Mouse (Mus musculus) kidney, embryonic 14.5 days (tissue): ENCODE measurements around the gene Sh3bgrl2. TPM values are rescaled to one million over a fixed set of nuclear protein-coding genes. Genes with fewer than 3 reads are reported as not detected.

Experiments
- ATAC-seq: fragments of 200-750 bp; cut with Nextera tagmentation; 2 replicates; pipeline ENCODE4 v1.8.0; 2017; ENCODE audit warnings: moderate number of reproducible peaks, mild to moderate bottlenecking, moderate TSS enrichment, moderate library complexity; ENCODE audit not compliant: low FRiP score, low TSS enrichment
- H3K27ac ChIP-seq: fragments of 300-500 bp; sonication (generic); 2 replicates; pipeline ENCODE4 v1.5.1; 2014; ENCODE audit warnings: low read depth, mild to moderate bottlenecking, low read length, moderate library complexity, mixed read lengths
- H3K27me3 ChIP-seq: fragments of 300-500 bp; sonication (generic); 2 replicates; pipeline ENCODE4 v1.6.1; 2014; ENCODE audit warnings: mild to moderate bottlenecking, low read length; ENCODE audit not compliant: control insufficient read depth, insufficient read depth
- H3K36me3 ChIP-seq: fragments of 300-500 bp; sonication (generic); 2 replicates; pipeline ENCODE4 v1.6.1; 2014; ENCODE audit warnings: low read length, mixed read lengths; ENCODE audit not compliant: control insufficient read depth, insufficient read depth
- H3K4me1 ChIP-seq: fragments of 300-500 bp; sonication (generic); 2 replicates; pipeline ENCODE4 v1.6.1; 2014; ENCODE audit warnings: low read length, mixed read lengths; ENCODE audit not compliant: control insufficient read depth, insufficient read depth
- H3K4me2 ChIP-seq: fragments of 300-500 bp; sonication (generic); replicated peaks from 2 replicates; pipeline ENCODE4 v1.6.1; 2014; ENCODE audit warnings: low read depth, mild to moderate bottlenecking, low read length
- H3K4me3 ChIP-seq: fragments of 300-500 bp; sonication (generic); 2 replicates; pipeline ENCODE4 v1.5.1; 2014; ENCODE audit warnings: mild to moderate bottlenecking, low read length
- H3K9ac ChIP-seq: fragments of 300-500 bp; sonication (generic); 2 replicates; pipeline ENCODE4 v1.6.1; 2014; ENCODE audit warnings: low read depth, mild to moderate bottlenecking, low read length, moderate library complexity
- H3K9me3 ChIP-seq: fragments of 300-500 bp; sonication (generic); 2 replicates; pipeline ENCODE4 v1.6.1; 2016; ENCODE audit warnings: low read length; ENCODE audit not compliant: control insufficient read depth
- WGBS: fragments of 180-500 bp; shearing (Covaris S2); extraction: QIAGEN DNeasy Blood & Tissue Kit; methylation state at CpG from one replicate; pipeline ENCODE4 v1.1.7; 2014; 5-methylcytosine and 5-hydroxymethylcytosine counted together
- polyA plus RNA-seq: library from polyadenylated mRNA; unstranded; fragments of >200 nt; fragmentation: Nextera tagmentation; extraction: Ambion mirVana; gene quantifications from 2 replicates; pipeline ENCODE4 v1.2.1, GENCODE M21; 2014

Sh3bgrl2 gene
- polyA plus RNA-seq, 1 experiment from 2014 or later = 22.7 TPM

DNA sequence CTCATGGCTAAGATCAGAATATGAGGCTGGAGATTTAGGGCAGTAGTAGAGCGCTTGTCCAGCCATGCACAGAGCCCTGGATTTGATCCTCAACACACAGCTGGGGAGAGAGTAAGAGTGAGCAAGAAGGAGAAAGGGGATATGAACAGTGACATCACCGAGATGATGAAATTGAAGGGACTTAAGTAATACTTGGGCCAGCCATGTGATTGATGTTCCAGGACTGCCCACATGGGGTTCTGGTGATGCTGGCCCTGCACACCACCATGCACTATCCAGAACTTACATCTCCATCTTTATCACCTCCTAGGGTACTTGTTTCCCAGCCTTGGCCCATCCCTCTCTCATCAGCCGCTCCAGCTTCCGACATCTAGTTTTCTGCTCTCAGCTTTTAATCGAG is 20.0 kb downstream of the Sh3bgrl2 start:
- Histone ChIP-seq H3K9ac (no peak overlapping the region), H3K4me3 (no peak overlapping the region), H3K4me2 (no peak overlapping the region), H3K9me3 (no peaks in the 10 kb centered on the region), H3K27ac (no peak overlapping the region), H3K27me3 (no peaks in the 10 kb centered on the region), H3K4me1 (0 out of 2 replicates have a peak, but pooled peaks cover 10% of the 10 kb centered on the region), H3K36me3 (no peaks in the 10 kb centered on the region)
- 92% methylated on average over 5 of the region's 5 CpGs for WGBS
- no peak for ATAC-seq

DNA sequence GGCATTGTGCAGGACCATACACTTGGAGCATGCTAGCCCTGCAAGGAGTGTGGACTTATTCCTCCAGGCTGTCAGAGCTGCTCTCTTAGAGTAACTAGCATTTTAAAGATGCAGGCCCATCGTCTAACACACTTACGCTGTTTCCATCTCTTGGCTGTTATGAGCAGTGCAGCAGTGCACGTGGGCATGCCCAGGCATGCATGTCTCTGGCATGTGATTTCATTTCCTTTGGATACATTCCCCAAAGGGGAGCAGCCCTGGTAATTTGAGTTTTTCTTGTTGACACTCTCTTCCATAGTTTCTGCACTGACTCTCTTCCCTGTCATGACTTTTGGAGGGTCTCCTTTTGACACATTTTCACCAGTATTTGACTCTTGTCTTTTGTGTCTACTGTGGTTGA is 20.8 kb downstream of the Sh3bgrl2 start:
- Histone ChIP-seq H3K27me3 (no peaks in the 10 kb centered on the region), H3K9ac (no peak overlapping the region), H3K36me3 (no peaks in the 10 kb centered on the region), H3K27ac (no peak overlapping the region), H3K4me2 (no peak overlapping the region), H3K9me3 (no peaks in the 10 kb centered on the region), H3K4me1 (0 out of 2 replicates have a peak, but pooled peaks cover 6% of the 10 kb centered on the region), H3K4me3 (no peak overlapping the region)
- WGBS = 56% methylated on average over 3 of the region's 3 CpGs
- ATAC-seq = no peak

DNA sequence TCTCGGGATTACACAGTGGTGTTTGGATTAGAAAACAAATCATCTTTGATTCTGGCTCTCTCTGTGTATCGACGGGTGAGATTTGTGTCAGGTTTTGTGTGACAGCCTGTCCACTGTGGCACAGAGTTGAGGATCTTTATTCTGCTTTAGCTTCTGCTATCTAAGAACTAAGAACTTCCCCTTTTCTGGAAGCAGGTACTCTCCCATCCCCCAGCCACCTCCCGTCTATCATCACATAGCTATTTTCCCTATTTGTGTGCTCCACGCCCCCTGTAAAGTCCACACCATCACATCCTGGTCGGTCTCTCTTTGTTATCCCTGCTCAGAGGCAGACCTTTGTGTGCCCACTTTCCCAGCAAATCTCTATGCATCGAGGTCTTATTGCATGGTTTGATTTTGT is 21.8 kb downstream of the Sh3bgrl2 start:
- Histone ChIP-seq H3K27ac (no peak overlapping the region), H3K4me1 (0 out of 2 replicates have a peak, but pooled peaks cover 5% of the 10 kb centered on the region), H3K36me3 (no peaks in the 10 kb centered on the region), H3K9ac (no peak overlapping the region), H3K4me2 (no peak overlapping the region), H3K9me3 (no peaks in the 10 kb centered on the region), H3K4me3 (no peak overlapping the region), H3K27me3 (no peaks in the 10 kb centered on the region)
- 84% methylated on average over 7 of the region's 7 CpGs for WGBS
- no peak for ATAC-seq

DNA sequence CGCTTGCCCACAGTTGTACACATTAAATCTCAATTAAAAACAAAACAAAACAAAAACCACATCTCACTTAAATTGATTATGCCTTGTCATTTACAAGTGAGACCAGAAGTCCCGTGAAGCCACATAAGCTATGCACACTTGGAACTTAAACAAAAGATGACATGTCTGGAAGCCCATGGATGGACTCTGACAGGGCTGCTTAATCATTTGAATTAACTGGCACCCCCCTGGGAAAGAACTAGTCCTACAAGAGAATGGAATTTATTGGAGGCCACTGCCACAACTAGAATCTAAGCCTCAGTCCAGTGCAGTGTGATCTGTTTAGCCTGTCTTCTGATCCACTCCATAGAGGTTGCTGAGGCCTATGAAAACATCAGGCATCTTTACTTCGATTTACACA is 23.2 kb downstream of the Sh3bgrl2 start:
- no peak overlapping the region for H3K4me3 ChIP-seq
- no peaks in the 10 kb centered on the region for H3K4me1 ChIP-seq
- H3K9me3 ChIP-seq = no peaks in the 10 kb centered on the region
- no peaks in the 10 kb centered on the region for H3K36me3 ChIP-seq
- ATAC-seq = no peak
- H3K27me3 ChIP-seq = no peaks in the 10 kb centered on the region
- H3K9ac ChIP-seq = no peak overlapping the region
- no peak overlapping the region for H3K27ac ChIP-seq
- H3K4me2 ChIP-seq = no peak overlapping the region
- 56% methylated on average over 3 of the region's 3 CpGs for WGBS

GRCm38 (mm10) chr9:83572326-83572725 is 24.2 kb downstream of the Sh3bgrl2 start:
- Histone ChIP-seq H3K27me3 (no peaks in the 10 kb centered on the region), H3K27ac (no peak overlapping the region), H3K9me3 (no peaks in the 10 kb centered on the region), H3K36me3 (no peaks in the 10 kb centered on the region), H3K4me2 (no peak overlapping the region), H3K9ac (no peak overlapping the region), H3K4me1 (no peaks in the 10 kb centered on the region), H3K4me3 (no peak overlapping the region)
- 94% methylated on average over 2 of the region's 2 CpGs for WGBS
- no peak for ATAC-seq

DNA sequence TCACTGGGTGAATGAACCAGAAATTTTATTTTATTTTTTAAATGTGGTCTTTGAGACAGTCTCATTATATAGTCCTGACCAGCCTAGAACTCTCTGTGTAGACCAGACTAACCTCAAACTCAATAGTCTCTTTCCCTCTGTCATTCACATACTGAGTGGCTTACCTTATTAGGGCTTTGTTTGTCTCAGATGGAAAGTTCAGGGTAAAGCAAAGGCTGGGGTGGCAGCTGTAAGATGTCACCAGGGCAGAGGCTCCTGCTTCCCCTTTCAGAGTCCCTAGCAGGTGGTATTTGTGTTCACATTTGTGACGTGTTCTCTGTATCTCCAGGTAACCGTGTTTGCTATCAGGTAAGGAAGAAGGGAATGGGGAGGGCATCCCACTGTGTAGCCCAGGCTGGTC is 24.7 kb downstream of the Sh3bgrl2 start:
- H3K4me1 ChIP-seq = no peaks in the 10 kb centered on the region
- WGBS = 68% methylated on average over 2 of the region's 2 CpGs

GRCm38 (mm10) chr9:83573588-83573987 is 25.5 kb downstream of the Sh3bgrl2 start:
- no peak overlapping the region for H3K9ac ChIP-seq
- H3K36me3 ChIP-seq = no peaks in the 10 kb centered on the region
- H3K27me3 ChIP-seq = no peaks in the 10 kb centered on the region
- no peak for ATAC-seq
- H3K4me2 ChIP-seq = no peak overlapping the region
- H3K4me1 ChIP-seq = no peaks in the 10 kb centered on the region
- no peak overlapping the region for H3K4me3 ChIP-seq
- H3K27ac ChIP-seq = no peak overlapping the region
- 72% methylated on average over 2 of the region's 2 CpGs for WGBS
- no peaks in the 10 kb centered on the region for H3K9me3 ChIP-seq

More for the DNA sequence above, 24.7 kb downstream of the Sh3bgrl2 start:
- H3K4me2 ChIP-seq = no peak overlapping the region
- ATAC-seq = no peak
- no peaks in the 10 kb centered on the region for H3K27me3 ChIP-seq
- H3K27ac ChIP-seq = no peak overlapping the region
- no peaks in the 10 kb centered on the region for H3K9me3 ChIP-seq
- no peaks in the 10 kb centered on the region for H3K36me3 ChIP-seq
- H3K4me3 ChIP-seq = no peak overlapping the region
- no peak overlapping the region for H3K9ac ChIP-seq

GRCm38 (mm10) chr9:83575403-83575802 is 27.3 kb downstream of the Sh3bgrl2 start:
- 66% methylated on average over 4 of the region's 4 CpGs for WGBS
- no peak overlapping the region for H3K4me3 ChIP-seq
- no peak overlapping the region for H3K9ac ChIP-seq
- no peak overlapping the region for H3K27ac ChIP-seq
- H3K36me3 ChIP-seq = no peaks in the 10 kb centered on the region
- no peak for ATAC-seq
- no peaks in the 10 kb centered on the region for H3K27me3 ChIP-seq
- H3K9me3 ChIP-seq = no peaks in the 10 kb centered on the region
- no peaks in the 10 kb centered on the region for H3K4me1 ChIP-seq
- no peak overlapping the region for H3K4me2 ChIP-seq

DNA sequence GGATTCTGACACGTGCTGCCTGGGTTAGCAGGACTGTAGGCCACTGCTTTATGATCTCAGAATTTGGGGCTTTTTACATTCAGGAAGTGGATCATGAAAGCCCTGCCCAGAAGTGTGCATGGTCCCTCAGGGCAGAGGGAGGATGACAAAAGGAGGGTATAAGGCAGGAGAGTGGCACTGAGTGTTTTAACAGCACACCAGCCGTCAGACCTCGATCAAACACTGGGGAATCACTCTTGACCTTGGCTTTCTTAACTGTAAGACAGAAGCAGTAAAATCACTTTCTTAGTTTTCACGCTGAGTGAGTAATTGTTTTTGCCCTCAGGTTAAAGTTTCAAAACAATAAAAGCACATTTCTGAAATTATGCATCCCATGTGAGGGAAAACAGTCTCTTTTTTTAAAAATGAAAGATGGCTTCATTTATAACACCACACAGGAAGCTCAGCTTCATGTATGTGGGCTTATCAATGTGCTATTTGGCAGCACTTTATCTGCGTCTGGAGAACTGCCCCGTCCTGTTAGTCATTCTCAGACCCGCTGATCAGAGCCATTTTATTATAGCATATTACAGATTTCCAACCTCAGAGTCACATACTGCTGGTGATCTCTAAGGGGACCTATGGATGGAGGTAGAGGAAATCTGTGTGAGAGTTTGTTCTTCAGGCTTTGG is 28.0 kb downstream of the Sh3bgrl2 start:
- no peak for ATAC-seq
- no peaks in the 10 kb centered on the region for H3K27me3 ChIP-seq
- 48% methylated on average over 7 of the region's 7 CpGs for WGBS
- H3K27ac ChIP-seq = no peak overlapping the region
- no peaks in the 10 kb centered on the region for H3K36me3 ChIP-seq
- H3K9ac ChIP-seq = no peak overlapping the region
- H3K4me3 ChIP-seq = no peak overlapping the region
- H3K9me3 ChIP-seq = no peaks in the 10 kb centered on the region
- H3K4me2 ChIP-seq = no peak overlapping the region
- H3K4me1 ChIP-seq = no peaks in the 10 kb centered on the region
